Mouse (Mus musculus) MEL (cell line): ENCODE data around the gene Glis1. TPM values are rescaled to one million over a fixed set of nuclear protein-coding genes. Genes with fewer than 3 reads are reported as not detected.

Source experiments
- DNase-seq: peaks from one replicate; pipeline ENCODE4 v3.0.0; 2011; ENCODE audit warnings: low read depth, low spot score
- H3K27ac ChIP-seq: 2 replicates; pipeline ENCODE4 v1.5.1; 2012; ENCODE audit warnings: low read depth, mild to moderate bottlenecking, control low read depth, low read length, moderate library complexity; ENCODE audit not compliant: control insufficient read depth
- H3K27me3 ChIP-seq, 2 experiments: fragments of 150-350 bp in 1 of 2; sonication (generic) in 1 of 2; 2 replicates each; pipeline ENCODE4 v1.6.1; 2012; ENCODE audit warnings: low read length in 2 of 2, mild to moderate bottlenecking in 2 of 2, improper control_type of control experiment in 1 of 2, moderate library complexity in 1 of 2; ENCODE audit not compliant: insufficient read depth in 2 of 2, control insufficient read depth in 1 of 2
- H3K36me3 ChIP-seq, 2 experiments: 2 replicates each; pipeline ENCODE4 v1.6.1; 2012 to 2014; ENCODE audit warnings: low read length in 2 of 2, improper control_type of control experiment in 1 of 2, inconsistent platforms in 1 of 2, mild to moderate bottlenecking in 1 of 2; ENCODE audit not compliant: insufficient read depth in 2 of 2, control insufficient read depth in 1 of 2
- H3K4me1 ChIP-seq, 2 experiments: fragments of 150-350 bp in 1 of 2; sonication (generic) in 1 of 2; 2 replicates each; pipeline ENCODE4 v1.6.1; 2012; ENCODE audit warnings: low read length in 2 of 2, improper control_type of control experiment in 1 of 2, mild to moderate bottlenecking in 1 of 2; ENCODE audit not compliant: insufficient read depth in 2 of 2, control insufficient read depth in 1 of 2
- H3K4me3 ChIP-seq, 2 experiments: fragments of 150-350 bp in 1 of 2; sonication (generic) in 1 of 2; 2 replicates each; pipeline ENCODE4 v1.5.1; 2012; ENCODE audit warnings: low read depth in 2 of 2, low read length in 2 of 2, mild to moderate bottlenecking in 2 of 2, moderate library complexity in 2 of 2, control low read depth in 1 of 2, improper control_type of control experiment in 1 of 2; ENCODE audit not compliant: control insufficient read depth in 1 of 2, insufficient read depth in 1 of 2
- H3K79me2 ChIP-seq: 2 replicates; pipeline ENCODE4 v1.6.1; 2012; ENCODE audit warnings: mild to moderate bottlenecking, low read length, moderate library complexity; ENCODE audit not compliant: control insufficient read depth, poor library complexity, insufficient read depth
- H3K9ac ChIP-seq: 2 replicates; pipeline ENCODE4 v1.6.1; 2012; ENCODE audit warnings: low read depth, mild to moderate bottlenecking, control low read depth, low read length, moderate library complexity; ENCODE audit not compliant: control insufficient read depth, poor library complexity, severe bottlenecking
- H3K9me3 ChIP-seq: fragments of 150-350 bp; sonication (generic); replicated peaks from 2 replicates; pipeline ENCODE4 v1.6.1; 2012; ENCODE audit warnings: mild to moderate bottlenecking, low read length, improper control_type of control experiment, moderate library complexity; ENCODE audit not compliant: insufficient read depth
- BHLHE40 ChIP-seq: IDR thresholded peaks from 2 replicates; pipeline ENCODE4 v1.6.1; 2012; ENCODE audit warnings: low read depth, mild to moderate bottlenecking, inconsistent platforms, low read length, improper control_type of control experiment, borderline replicate concordance
- CHD1 ChIP-seq: IDR thresholded peaks from 2 replicates; pipeline ENCODE4 v1.6.1; 2012; ENCODE audit warnings: low read depth, mild to moderate bottlenecking, inconsistent platforms, low read length, improper control_type of control experiment
- CTCF ChIP-seq, 3 experiments: IDR thresholded peaks in 2 of 3; conservative IDR thresholded peaks in 1 of 3; 2 replicates each; pipeline ENCODE4 v1.5.1; 2011 to 2012; ENCODE audit warnings: low read length in 3 of 3, low read depth in 2 of 3, mild to moderate bottlenecking in 2 of 3, improper control_type of control experiment in 1 of 3, inconsistent platforms in 1 of 3, mixed read lengths in 1 of 3, moderate library complexity in 1 of 3; ENCODE audit not compliant: control insufficient read depth in 1 of 3, insufficient read depth in 1 of 3, poor library complexity in 1 of 3, severe bottlenecking in 1 of 3
- E2F4 ChIP-seq: IDR thresholded peaks from 2 replicates; pipeline ENCODE4 v1.6.1; 2011; ENCODE audit warnings: low read depth, low read length, improper control_type of control experiment, borderline replicate concordance
- EP300 ChIP-seq, 2 experiments: IDR thresholded peaks; 2 replicates each; pipeline ENCODE4 v1.6.1; 2011; ENCODE audit warnings: improper control_type of control experiment in 2 of 2, low read length in 2 of 2, low read depth in 1 of 2, mild to moderate bottlenecking in 1 of 2
- ETS1 ChIP-seq: IDR thresholded peaks from 2 replicates; pipeline ENCODE4 v1.6.1; 2012; ENCODE audit warnings: low read depth, mild to moderate bottlenecking, inconsistent platforms, low read length, improper control_type of control experiment, moderate library complexity
- GABPA ChIP-seq: IDR thresholded peaks from 2 replicates; pipeline ENCODE4 v1.6.1; 2012; ENCODE audit warnings: low read depth, mild to moderate bottlenecking, inconsistent platforms, low read length, improper control_type of control experiment, moderate library complexity
- KAT2A ChIP-seq: conservative IDR thresholded peaks from 2 replicates; pipeline ENCODE4 v1.6.1; 2012; ENCODE audit warnings: low read depth, low read length, improper control_type of control experiment, inconsistent platforms
- MAX ChIP-seq: IDR thresholded peaks from 2 replicates; pipeline ENCODE4 v1.6.1; 2011; ENCODE audit warnings: low read length, improper control_type of control experiment
- MYB ChIP-seq: IDR thresholded peaks from 2 replicates; pipeline ENCODE4 v1.6.1; 2011; ENCODE audit warnings: mild to moderate bottlenecking, low read depth, low read length, improper control_type of control experiment
- MYC ChIP-seq: IDR thresholded peaks from 2 replicates; pipeline ENCODE4 v1.6.1; 2011; ENCODE audit warnings: low read depth, mild to moderate bottlenecking, low read length, improper control_type of control experiment, moderate library complexity
- NELFE ChIP-seq: IDR thresholded peaks from 2 replicates; pipeline ENCODE4 v1.6.1; 2011; ENCODE audit warnings: low read depth, low read length, improper control_type of control experiment
- NRF1 ChIP-seq: IDR thresholded peaks from 2 replicates; pipeline ENCODE4 v1.6.1; 2014; ENCODE audit warnings: low read depth, mild to moderate bottlenecking, inconsistent platforms, low read length, improper control_type of control experiment, moderate library complexity; ENCODE audit not compliant: poor library complexity, insufficient read depth, severe bottlenecking
- POLR2A ChIP-seq, 2 experiments: IDR thresholded peaks; 2 replicates each; pipeline ENCODE4 v1.6.1; 2011 to 2012; ENCODE audit warnings: low read length in 2 of 2, mild to moderate bottlenecking in 2 of 2, control low read depth in 1 of 2, improper control_type of control experiment in 1 of 2, low read depth in 1 of 2, moderate library complexity in 1 of 2; ENCODE audit not compliant: control insufficient read depth in 1 of 2, insufficient read depth in 1 of 2, poor library complexity in 1 of 2
- RAD21 ChIP-seq: IDR thresholded peaks from 2 replicates; pipeline ENCODE4 v1.6.1; 2011; ENCODE audit warnings: mild to moderate bottlenecking, low read depth, low read length, improper control_type of control experiment
- RCOR1 ChIP-seq: IDR thresholded peaks from 2 replicates; pipeline ENCODE4 v1.6.1; 2012; ENCODE audit warnings: low read depth, mild to moderate bottlenecking, inconsistent platforms, low read length, improper control_type of control experiment
- SIN3A ChIP-seq: IDR thresholded peaks from 2 replicates; pipeline ENCODE4 v1.6.1; 2012; ENCODE audit warnings: low read length, improper control_type of control experiment, inconsistent platforms
- SMC3 ChIP-seq: IDR thresholded peaks from 2 replicates; pipeline ENCODE4 v1.6.1; 2011; ENCODE audit warnings: low read depth, low read length, improper control_type of control experiment
- TBP ChIP-seq: IDR thresholded peaks from 2 replicates; pipeline ENCODE4 v1.8.0; 2011; ENCODE audit warnings: low read depth, low read length, improper control_type of control experiment
- TCF12 ChIP-seq: IDR thresholded peaks from 2 replicates; pipeline ENCODE4 v1.6.1; 2014; ENCODE audit warnings: low read depth, mild to moderate bottlenecking, inconsistent platforms, low read length, improper control_type of control experiment, moderate library complexity
- UBTF ChIP-seq: IDR thresholded peaks from 2 replicates; pipeline ENCODE4 v1.6.1; 2012; ENCODE audit warnings: low read depth, mild to moderate bottlenecking, inconsistent platforms, low read length, improper control_type of control experiment, moderate library complexity, borderline replicate concordance; ENCODE audit not compliant: insufficient read depth
- USF2 ChIP-seq, 2 experiments: IDR thresholded peaks; 2 replicates each; pipeline ENCODE4 v1.6.1; 2011 to 2012; ENCODE audit warnings: improper control_type of control experiment in 2 of 2, low read length in 2 of 2, borderline replicate concordance in 1 of 2, inconsistent platforms in 1 of 2, low read depth in 1 of 2, mild to moderate bottlenecking in 1 of 2; ENCODE audit not compliant: insufficient read depth in 1 of 2
- ZMIZ1 ChIP-seq: IDR thresholded peaks from 2 replicates; pipeline ENCODE4 v1.6.1; 2012; ENCODE audit warnings: low read depth, mild to moderate bottlenecking, inconsistent platforms, low read length, improper control_type of control experiment, moderate library complexity
- polyA plus RNA-seq, 2 experiments: library from polyadenylated mRNA; stranded (reverse) in 1 of 2; unstranded in 1 of 2; fragments of >175 nt in 1 of 2; fragments of >200 nt in 1 of 2; gene quantifications; 2 replicates each; pipeline versions ENCODE4 v1.2.1 to v1.2.4; 2012; ENCODE audit warnings: low replicate concordance in 2 of 2, low read depth in 1 of 2; ENCODE audit not compliant: insufficient read length in 2 of 2, insufficient read depth in 1 of 2, missing spikeins in 1 of 2
- total RNA-seq: library from RNA; depleted of rRNA; stranded (reverse); fragments of 300-350 nt; gene quantifications from 2 replicates; pipeline ENCODE4 v1.2.3, GENCODE M21; 2012

The Glis1 gene
- total and polyA plus RNA-seq, 3 experiments = 0.46 to 0.93 TPM; not detected in 1

DNA sequence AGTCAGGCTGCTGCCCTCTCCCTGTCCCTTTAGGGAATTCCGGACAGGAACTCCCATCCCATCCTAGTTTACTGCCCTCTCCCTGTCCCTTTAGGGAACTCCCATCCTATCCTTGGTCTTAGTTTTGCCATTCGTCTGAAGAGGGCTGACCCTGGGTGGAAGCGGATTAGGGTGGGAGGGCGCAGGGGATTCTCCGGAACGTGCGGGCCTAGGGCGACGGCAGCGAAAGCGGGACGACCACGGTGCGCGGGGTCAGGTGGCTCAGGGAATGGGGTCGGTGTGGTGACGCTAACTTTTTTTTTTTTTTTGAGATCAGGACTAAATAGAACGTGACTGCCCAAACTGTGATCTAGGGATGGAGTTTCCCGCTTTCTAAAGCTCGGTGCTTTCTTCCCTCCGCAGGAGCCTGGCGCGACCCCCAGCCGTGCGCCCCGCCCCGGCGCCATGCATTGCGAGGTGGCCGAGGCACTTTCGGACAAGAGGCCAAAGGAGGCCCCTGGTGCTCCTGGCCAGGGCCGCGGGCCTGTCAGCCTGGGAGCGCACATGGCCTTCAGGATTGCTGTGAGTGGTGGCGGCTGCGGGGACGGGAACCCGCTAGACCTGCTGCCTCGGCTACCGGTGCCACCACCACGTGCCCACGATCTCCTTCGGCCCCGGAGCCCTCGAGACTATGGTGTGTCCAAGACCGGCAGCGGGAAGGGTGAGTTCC is 1.0 kb downstream of the Glis1 start:
- Histone ChIP-seq H3K4me3 (peak overlapping the region in 1 of 2 experiments; percentile 60; a peak in 2 of 4 replicates), H3K9ac (no peak overlapping the region), H3K27ac (no peak overlapping the region), H3K27me3 (peaks cover 0 to 3% of the 10 kb centered on the region in 2 experiments; a peak in 3 of 4 replicates), H3K4me1 (no peaks in the 10 kb centered on the region), H3K9me3 (no peaks in the 10 kb centered on the region), H3K79me2 (no peaks in the 10 kb centered on the region), H3K36me3 (no peaks in the 10 kb centered on the region)
- DNase-seq = no peak
- no peak for TF ChIP-seq NELFE
- TF ChIP-seq SMC3 = no peak
- TF ChIP-seq MYC = no peak

DNA sequence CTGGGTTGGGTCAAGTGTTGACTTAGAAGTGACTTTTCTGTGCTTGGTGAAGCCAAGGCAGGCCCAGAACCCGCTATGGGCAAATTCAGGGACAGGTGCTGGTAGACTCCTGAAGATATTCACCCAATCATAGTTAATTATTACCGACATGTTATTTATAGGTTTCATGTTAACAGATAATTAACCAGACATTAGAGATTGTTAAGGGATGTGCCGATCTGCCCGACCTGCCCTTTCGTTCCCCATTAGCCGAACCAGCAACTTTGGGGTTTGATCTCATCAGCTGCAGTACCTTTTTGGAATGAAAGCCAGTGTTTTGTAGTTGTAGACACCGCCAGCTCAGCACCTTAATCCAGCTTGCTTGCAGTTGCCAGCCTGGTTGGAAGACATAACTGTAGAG is 2.1 kb downstream of the Glis1 start:
- Histone ChIP-seq H3K27ac (no peak overlapping the region), H3K36me3 (no peaks in the 10 kb centered on the region), H3K9me3 (no peaks in the 10 kb centered on the region)
- TF ChIP-seq SMC3 (no peak), RCOR1 (no peak), CHD1 (no peak), TBP (no peak), E2F4 (no peak), GABPA (no peak), TCF12 (no peak)
- TF ChIP-seq, all 39 proteins: peak for 0
- Histone ChIP-seq H3K4me1 (no peaks in the 10 kb centered on the region), H3K27me3 (peaks cover 0 to 3% of the 10 kb centered on the region in 2 experiments; a peak in 3 of 4 replicates), H3K79me2 (no peaks in the 10 kb centered on the region), H3K9ac (no peak overlapping the region), H3K4me3 (no peak overlapping the region)
- no peak for DNase-seq

DNA sequence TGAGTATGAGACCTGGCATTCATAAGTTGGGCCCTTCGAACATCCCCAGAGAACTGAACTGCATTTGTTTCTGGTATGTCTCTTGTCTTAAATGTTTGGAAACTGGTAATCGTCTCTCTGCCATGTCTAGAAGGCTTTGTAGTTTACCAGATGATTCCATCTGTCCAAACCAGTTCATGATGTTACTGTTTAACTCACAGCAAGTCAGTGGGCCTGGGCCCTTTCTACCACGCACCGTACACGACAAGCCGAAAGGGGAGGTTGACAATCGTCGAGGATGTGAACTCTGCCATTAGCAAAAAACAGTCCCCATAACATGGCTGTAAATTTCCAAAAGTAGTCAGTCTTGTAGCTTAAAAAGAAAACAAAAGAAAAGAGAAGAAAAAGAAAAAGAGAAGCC is 4.3 kb downstream of the Glis1 start:
- DNase-seq = no peak
- Histone ChIP-seq H3K4me1 (no peaks in the 10 kb centered on the region), H3K27me3 (peaks cover 0 to 3% of the 10 kb centered on the region in 2 experiments; a peak in 3 of 4 replicates), H3K36me3 (no peaks in the 10 kb centered on the region), H3K9me3 (no peaks in the 10 kb centered on the region), H3K27ac (no peak overlapping the region), H3K4me3 (no peak overlapping the region), H3K9ac (no peak overlapping the region), H3K79me2 (no peaks in the 10 kb centered on the region)
- TF ChIP-seq NRF1 = no peak
- no peak for TF ChIP-seq RAD21
- no peak for TF ChIP-seq UBTF
- no peak for TF ChIP-seq USF2 (IDR thresholded peaks at IDR 0.05; ENCODE audit: borderline replicate concordance in 1 of 2, insufficient read depth in 1 of 2, low read depth in 1 of 2, low read length in 2 of 2)
- TF ChIP-seq MYC = no peak
- no peak for TF ChIP-seq MYB
- TF ChIP-seq BHLHE40 = no peak
- no peak for TF ChIP-seq ETS1
- no peak for TF ChIP-seq POLR2A (IDR thresholded peaks at IDR 0.05; ENCODE audit: control insufficient read depth in 1 of 2, insufficient read depth in 1 of 2, low read depth in 1 of 2, low read length in 2 of 2, poor library complexity in 1 of 2)
- no peak for TF ChIP-seq CTCF (IDR thresholded peaks at IDR 0.05 in 2 of 3, conservative IDR thresholded peaks at IDR 0.05 in 1 of 3; ENCODE audit: control insufficient read depth in 1 of 3, insufficient read depth in 1 of 3, low read depth in 2 of 3, low read length in 3 of 3, poor library complexity in 1 of 3, severe bottlenecking in 1 of 3)
- no peak for TF ChIP-seq EP300 (IDR thresholded peaks at IDR 0.05; ENCODE audit: low read depth in 1 of 2, low read length in 2 of 2)
- TF ChIP-seq CHD1 = no peak
- TF ChIP-seq KAT2A = no peak
- no peak for TF ChIP-seq MAX
- no peak for TF ChIP-seq ZMIZ1
- no peak for TF ChIP-seq SIN3A
